7 mouse cellular contexts compared by ENCODE assay signal in the genomic region with DNA sequence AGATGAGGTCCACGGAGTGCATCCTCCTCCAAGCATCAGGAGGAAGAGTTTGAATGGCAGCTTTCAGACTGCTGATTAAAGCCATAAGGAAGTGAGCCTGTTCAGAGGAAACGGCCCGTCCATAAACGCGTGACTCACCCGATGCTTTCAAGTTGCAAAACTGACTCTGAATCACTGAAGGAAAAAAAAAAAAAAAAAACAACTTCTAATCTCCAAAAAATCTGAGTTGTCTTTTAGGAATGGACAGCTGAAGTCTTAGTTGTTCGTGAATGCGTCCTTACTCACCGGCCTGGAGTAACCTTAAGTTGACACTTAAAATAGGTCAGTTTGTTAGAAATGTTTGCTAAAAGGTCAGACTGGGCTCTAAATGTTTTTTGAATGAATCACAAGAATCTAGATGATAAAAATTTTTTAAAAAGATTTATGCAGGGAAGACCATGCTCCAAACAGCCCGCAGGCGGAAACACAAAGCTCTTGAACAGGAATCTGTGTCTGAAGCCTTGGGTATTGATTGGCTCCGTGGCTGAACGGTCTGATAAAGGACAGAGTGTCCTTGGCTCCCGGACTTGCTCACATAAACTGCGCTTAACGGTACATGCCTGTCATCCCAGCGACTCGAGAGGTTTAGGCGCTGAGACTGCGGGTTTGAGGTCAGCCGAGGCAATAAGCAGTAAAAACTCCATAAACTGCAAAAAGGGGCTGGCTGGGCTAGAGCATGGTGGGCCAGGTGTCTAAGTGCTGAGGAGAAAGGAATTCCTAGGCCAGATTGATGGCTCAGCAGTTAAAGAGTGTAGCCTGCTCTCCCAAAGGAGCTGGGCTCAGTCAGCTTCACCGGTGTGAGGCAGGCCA. TPM values are rescaled to one million over a fixed set of nuclear protein-coding genes. Genes with fewer than 3 reads are reported as not detected.
DNase-seq lines count a peak whose midpoint lies in the region; ATAC-seq and TF ChIP-seq lines count a peak whose summit lies in the region.

No protein-coding gene starts in this region.

- H3K36me3 ChIP-seq in C2C12 (ENCODE audit: control insufficient read depth, insufficient read depth): no peaks in the 10 kb centered on the region
- no peaks in the 10 kb centered on the region for H3K36me3 ChIP-seq in midbrain, embryonic 13.5 days

- peak; percentile 91 for DNase-seq in NIH3T3 (ENCODE audit: low read depth)
- peak; percentile 72 for DNase-seq in gastrocnemius, postnatal 25 days
- peak; percentile 56 for DNase-seq in kidney, postnatal 10 days
- DNase-seq in embryo, embryonic 10.5 days (ENCODE audit: low spot score): no peak

- peak; percentile 80 for ATAC-seq in monocyte, adult 5-6 weeks (replicated peaks; ENCODE audit: insufficient number of reproducible peaks, low FRiP score, low TSS enrichment, poor library complexity, severe bottlenecking)
- no peak for ATAC-seq in midbrain, embryonic 13.5 days

- no peak overlapping the region for H3K4me3 ChIP-seq in C2C12 (ENCODE audit: insufficient read depth, poor library complexity, severe bottlenecking)
- no peak overlapping the region for H3K4me3 ChIP-seq in midbrain, embryonic 13.5 days (replicated peaks)

- H3ac ChIP-seq in C2C12 (ENCODE audit: control insufficient read depth, insufficient read length, low read depth): peak overlapping the region; percentile 1

- H3K9ac ChIP-seq in midbrain, embryonic 13.5 days (replicated peaks): no peak overlapping the region

- no peak overlapping the region for H3K27ac ChIP-seq in midbrain, embryonic 13.5 days

- no peaks in the 10 kb centered on the region for H3K27me3 ChIP-seq in C2C12 (ENCODE audit: control insufficient read depth, insufficient read depth, insufficient read length)
- no peaks in the 10 kb centered on the region for H3K27me3 ChIP-seq in midbrain, embryonic 13.5 days

- no peaks in the 10 kb centered on the region for H3K79me2 ChIP-seq in C2C12 (ENCODE audit: control insufficient read depth, insufficient read depth)

- TF ChIP-seq CTCF in C2C12 (IDR thresholded peaks at IDR 0.05; ENCODE audit: control insufficient read depth, insufficient read depth, insufficient read length): no peak

- H3K9me3 ChIP-seq in midbrain, embryonic 13.5 days: no peaks in the 10 kb centered on the region

- peaks cover 10% of the 10 kb centered on the region for H3K4me1 ChIP-seq in midbrain, embryonic 13.5 days (replicated peaks)

- 79% methylated on average over 22 of the region's 22 CpGs for WGBS in midbrain, embryonic 13.5 days

- H3K4me2 ChIP-seq in midbrain, embryonic 13.5 days (replicated peaks): no peak overlapping the region

- H3K79me3 ChIP-seq in C2C12 (ENCODE audit: low read depth): no peaks in the 10 kb centered on the region

TF ChIP-seq in C2C12, 6 proteins besides CTCF, POLR2A, EP300 and RAD21:
- TF ChIP-seq CEBPB (IDR thresholded peaks at IDR 0.05; ENCODE audit: low read depth) (peak; percentile 94), FOSL1 (IDR thresholded peaks at IDR 0.05; ENCODE audit: insufficient read depth, low read length, poor library complexity, severe bottlenecking) (peak; percentile 99), USF1 (IDR thresholded peaks at IDR 0.05; ENCODE audit: low read depth) (no peak), MAX (IDR thresholded peaks at IDR 0.05) (no peak), MYOD1 (IDR thresholded peaks at IDR 0.05; ENCODE audit: control insufficient read depth, insufficient read length, low read depth) (peak; percentile 80)

RNA-seq across cellular contexts. Expression of a gene that starts 53.9 kb away (rescaled TPM):
- 111 TPM for polyA plus RNA-seq in C2C12 (2012; fragmentation: generic; extraction: Trizol)
- total RNA-seq in gastrocnemius, postnatal 25 days (2021): 10 to 100 TPM; 16.0 to 17.9 TPM
- total RNA-seq in monocyte, adult 5-6 weeks (2017): 18.2 to 25.1 TPM (median 23.4 TPM) in 3 replicates
- polyA plus RNA-seq in midbrain, embryonic 13.5 days (2015; fragmentation: Nextera tagmentation; extraction: Ambion mirVana): 18.7 and 20.1 TPM in 2 replicates
